Mouse (Mus musculus): ENCODE data around the gene Sptb. TPM values are rescaled to one million over a fixed set of nuclear protein-coding genes. Genes with fewer than 3 reads are reported as not detected.
A peak's percentile ranks its signal among the peaks of the same experiment; 100 is the strongest.

Gene Sptb
- total and polyA plus RNA-seq, 3 experiments: 17.9 to 85.1 (median 35.4) TPM

DNA sequence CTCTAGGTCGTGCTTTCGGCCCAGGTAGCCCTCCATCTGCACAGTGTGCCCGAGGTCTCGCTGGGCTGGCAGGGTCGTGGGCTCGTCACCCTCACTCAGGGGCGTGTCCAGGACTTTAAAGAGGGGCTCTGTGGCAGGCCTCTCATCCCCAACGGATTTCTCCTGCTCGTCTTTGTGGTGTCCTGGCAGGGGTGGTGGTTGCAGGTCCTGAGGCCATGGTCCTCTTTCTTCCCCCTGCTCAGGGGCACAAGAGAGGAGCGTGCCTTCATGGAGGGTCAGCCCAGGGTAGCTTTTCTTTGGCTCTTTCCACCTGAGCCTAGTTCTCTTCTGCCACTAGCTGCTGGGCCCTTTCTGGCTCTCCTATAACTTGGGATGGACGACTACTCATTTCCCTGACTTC, 123.0 kb downstream of the Sptb start:
- no peaks in the 10 kb centered on the region for H3K36me3 ChIP-seq (ENCODE audit: control insufficient read depth in 1 of 2, insufficient read depth in 2 of 2, low read length in 2 of 2)
- H3K9ac ChIP-seq (ENCODE audit: control insufficient read depth, low read depth, low read length, poor library complexity, severe bottlenecking): no peak overlapping the region

DNA sequence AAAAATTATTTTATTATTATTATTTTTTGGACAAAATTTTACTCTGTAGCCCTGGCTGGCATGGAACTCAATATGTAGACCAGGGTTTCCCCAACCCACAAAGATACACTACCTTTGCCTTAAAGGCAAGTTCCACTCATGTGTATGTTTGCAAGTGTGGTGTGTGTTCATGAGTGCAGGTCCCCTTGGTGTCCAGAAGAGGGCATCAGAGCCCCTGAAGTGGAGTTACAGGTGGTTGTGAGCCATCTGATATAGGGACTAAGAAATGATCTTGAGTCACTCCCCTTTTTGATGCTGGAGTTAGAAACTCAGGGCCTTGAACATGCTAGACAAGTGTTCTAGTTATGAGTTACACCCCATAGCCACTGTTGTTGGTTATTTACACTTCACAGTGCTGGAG, 125.3 kb downstream of the Sptb start:
- Histone ChIP-seq H3K9me3 (replicated peaks; ENCODE audit: insufficient read depth, low read length) (no peaks in the 10 kb centered on the region), H3K4me1 (ENCODE audit: control insufficient read depth in 1 of 2, insufficient read depth in 2 of 2, low read length in 2 of 2) (peaks cover 0 to 8% of the 10 kb centered on the region in 2 experiments; a peak in 1 of 4 replicates), H3K36me3 (ENCODE audit: control insufficient read depth in 1 of 2, insufficient read depth in 2 of 2, low read length in 2 of 2) (no peaks in the 10 kb centered on the region), H3K9ac (ENCODE audit: control insufficient read depth, low read depth, low read length, poor library complexity, severe bottlenecking) (no peak overlapping the region), H3K4me3 (ENCODE audit: control insufficient read depth in 1 of 2, insufficient read depth in 1 of 2, low read depth in 2 of 2, low read length in 2 of 2) (no peak overlapping the region), H3K27me3 (ENCODE audit: control insufficient read depth in 1 of 2, insufficient read depth in 2 of 2, low read length in 2 of 2) (no peaks in the 10 kb centered on the region), H3K27ac (ENCODE audit: control insufficient read depth, low read depth, low read length) (no peak overlapping the region), H3K79me2 (ENCODE audit: control insufficient read depth, insufficient read depth, low read length, poor library complexity) (no peaks in the 10 kb centered on the region)
- TF ChIP-seq MXI1 (IDR thresholded peaks at IDR 0.05; ENCODE audit: low read depth, low read length) (no peak), CTCF (IDR thresholded peaks at IDR 0.05 in 2 of 3, conservative IDR thresholded peaks at IDR 0.05 in 1 of 3; ENCODE audit: control insufficient read depth in 1 of 3, insufficient read depth in 1 of 3, low read depth in 2 of 3, low read length in 3 of 3, poor library complexity in 1 of 3, severe bottlenecking in 1 of 3) (peak; percentile 44 to 48 (median 45)), NRF1 (IDR thresholded peaks at IDR 0.05; ENCODE audit: insufficient read depth, low read depth, low read length, poor library complexity, severe bottlenecking) (no peak), SMC3 (IDR thresholded peaks at IDR 0.05; ENCODE audit: low read depth, low read length) (peak; percentile 41), ZC3H11A (IDR thresholded peaks at IDR 0.05; ENCODE audit: low read depth, low read length) (peak; percentile 39; the same call in 1 of the 2 replicates), RAD21 (IDR thresholded peaks at IDR 0.05; ENCODE audit: low read depth, low read length) (peak; percentile 37)
- DNase-seq (ENCODE audit: low read depth, low spot score): peak; percentile 44

More for the DNA sequence above, 123.0 kb downstream of the Sptb start:
- H3K4me1 ChIP-seq (ENCODE audit: control insufficient read depth in 1 of 2, insufficient read depth in 2 of 2, low read length in 2 of 2): peaks cover 0 to 8% of the 10 kb centered on the region in 2 experiments; a peak in 1 of 4 replicates
- no peak overlapping the region for H3K27ac ChIP-seq (ENCODE audit: control insufficient read depth, low read depth, low read length)
- H3K4me3 ChIP-seq (ENCODE audit: control insufficient read depth in 1 of 2, insufficient read depth in 1 of 2, low read depth in 2 of 2, low read length in 2 of 2): no peak overlapping the region
- no peak for TF ChIP-seq BHLHE40 (IDR thresholded peaks at IDR 0.05; ENCODE audit: borderline replicate concordance, low read depth, low read length)
- no peak for TF ChIP-seq TBP (IDR thresholded peaks at IDR 0.05; ENCODE audit: low read depth, low read length)
- TF ChIP-seq NELFE (IDR thresholded peaks at IDR 0.05; ENCODE audit: low read depth, low read length): no peak
- TF ChIP-seq CTCF (IDR thresholded peaks at IDR 0.05 in 2 of 3, conservative IDR thresholded peaks at IDR 0.05 in 1 of 3; ENCODE audit: control insufficient read depth in 1 of 3, insufficient read depth in 1 of 3, low read depth in 2 of 3, low read length in 3 of 3, poor library complexity in 1 of 3, severe bottlenecking in 1 of 3): no peak
- no peak for TF ChIP-seq MYB (IDR thresholded peaks at IDR 0.05; ENCODE audit: low read depth, low read length)
- TF ChIP-seq TAL1 (IDR thresholded peaks at IDR 0.05; ENCODE audit: low read length): no peak
- no peak for TF ChIP-seq POLR2AphosphoS2 (IDR thresholded peaks at IDR 0.05; ENCODE audit: low read length)
- TF ChIP-seq GATA1 (IDR thresholded peaks at IDR 0.05; ENCODE audit: low read depth, low read length): no peak
- TF ChIP-seq SIN3A (IDR thresholded peaks at IDR 0.05; ENCODE audit: low read length): no peak
- TF ChIP-seq MAZ (IDR thresholded peaks at IDR 0.05; ENCODE audit: low read depth, low read length): no peak
- no peak for TF ChIP-seq POLR2AphosphoS5 (IDR thresholded peaks at IDR 0.05; ENCODE audit: borderline replicate concordance, low read depth, low read length)
- TF ChIP-seq ELF1 (IDR thresholded peaks at IDR 0.05; ENCODE audit: low read depth, low read length): no peak
- no peak for TF ChIP-seq UBTF (IDR thresholded peaks at IDR 0.05; ENCODE audit: borderline replicate concordance, insufficient read depth, low read depth, low read length)
- no peak for TF ChIP-seq ZNF384 (IDR thresholded peaks at IDR 0.05; ENCODE audit: low read depth, low read length)
- TF ChIP-seq POLR2A (IDR thresholded peaks at IDR 0.05; ENCODE audit: control insufficient read depth in 1 of 2, insufficient read depth in 1 of 2, low read depth in 1 of 2, low read length in 2 of 2, poor library complexity in 1 of 2): no peak
- TF ChIP-seq HCFC1 (IDR thresholded peaks at IDR 0.05; ENCODE audit: low read depth, low read length): no peak
- H3K9me3 ChIP-seq (replicated peaks; ENCODE audit: insufficient read depth, low read length): no peaks in the 10 kb centered on the region
- no peaks in the 10 kb centered on the region for H3K27me3 ChIP-seq (ENCODE audit: control insufficient read depth in 1 of 2, insufficient read depth in 2 of 2, low read length in 2 of 2)
- DNase-seq (ENCODE audit: low read depth, low spot score): no peak
- no peaks in the 10 kb centered on the region for H3K79me2 ChIP-seq (ENCODE audit: control insufficient read depth, insufficient read depth, low read length, poor library complexity)

Data from MEL (cell line).